Mouse (Mus musculus): Measurements from ENCODE around the gene Srsf3. TPM values are rescaled to one million over a fixed set of nuclear protein-coding genes. Genes with fewer than 3 reads are reported as not detected.
A peak's percentile ranks its signal among the peaks of the same experiment; 100 is the strongest.
"Not testable (repeated sequence)": the region's sequence is repeated elsewhere in the genome, so short reads cannot be mapped to it uniquely, and the experiment has no call there.

The Srsf3 gene
- total and polyA plus RNA-seq, 3 experiments: 171 to 687 (median 380) TPM

GRCm38 (mm10) chr17:29035506-29035905, 3.1 kb downstream of the Srsf3 start:
- peak overlapping the region; percentile 74 for H3K4me2 ChIP-seq (ENCODE audit: insufficient read depth, low read depth, poor library complexity, severe bottlenecking)
- DNase-seq (ENCODE audit: extremely low read depth): no peak
- H3K9ac ChIP-seq (ENCODE audit: insufficient read depth, low read depth): peak overlapping the region; percentile 75
- in situ Hi-C loops (cut with MboI; ENCODE audit: low pct_ligation_motif_present, low pct_unique_long_range_greater_than_20kb, low sequenced_read_pairs): no loop called here
- H3K4me1 ChIP-seq (ENCODE audit: control insufficient read depth in 1 of 2, insufficient read depth in 2 of 2): peaks cover 9 to 37% of the 10 kb centered on the region in 2 experiments; a peak in 3 of 4 replicates
- no peaks in the 10 kb centered on the region for H3K9me3 ChIP-seq (replicated peaks; ENCODE audit: low read length)
- peaks cover 78% of the 10 kb centered on the region for H3K79me2 ChIP-seq (replicated peaks; ENCODE audit: control insufficient read depth, extremely low read depth, insufficient read depth, poor library complexity, severe bottlenecking)
- TF ChIP-seq ZMIZ1 (IDR thresholded peaks at IDR 0.05; ENCODE audit: low read depth, low read length) (no peak), ETS1 (conservative IDR thresholded peaks at IDR 0.05; ENCODE audit: low read depth, low read length) (no peak), MAZ (IDR thresholded peaks at IDR 0.05; ENCODE audit: low read depth, low read length) (no peak), USF2 (conservative IDR thresholded peaks at IDR 0.05; ENCODE audit: low read depth, low read length) (no peak), GABPA (IDR thresholded peaks at IDR 0.05; ENCODE audit: insufficient replicate concordance, low read depth, low read length) (no peak), MAFK (IDR thresholded peaks at IDR 0.05; ENCODE audit: insufficient replicate concordance, low read length) (no peak), KAT2A (IDR thresholded peaks at IDR 0.05; ENCODE audit: insufficient replicate concordance, low read length) (no peak), RAD21 (IDR thresholded peaks at IDR 0.05; ENCODE audit: low read depth, low read length) (no peak), E2F4 (IDR thresholded peaks at IDR 0.05; ENCODE audit: insufficient replicate concordance, low read depth, low read length) (no peak), POLR2AphosphoS2 (IDR thresholded peaks at IDR 0.05; ENCODE audit: low read depth, low read length) (no peak)
- peaks cover 36 to 53% of the 10 kb centered on the region in 2 experiments for H3K36me3 ChIP-seq (replicated peaks in 1 of 2; ENCODE audit: control insufficient read depth in 1 of 2, insufficient read depth in 1 of 2, low read length in 1 of 2)
- H3K27ac ChIP-seq (ENCODE audit: insufficient read depth, low read depth): no peak overlapping the region
- no peaks in the 10 kb centered on the region for H3K27me3 ChIP-seq (replicated peaks)
- dilution Hi-C loops (cut with MboI; ENCODE audit: extremely low pct_ligation_motif_present, extremely low pct_unique_long_range_greater_than_20kb, low sequenced_read_pairs): no loop called here
- peak overlapping the region; percentile 15 to 76 (median 45) for H3K4me3 ChIP-seq (replicated peaks in 1 of 3; ENCODE audit: low read depth in 2 of 3, low read length in 2 of 3, poor library complexity in 1 of 3)

GRCm38 (mm10) chr17:29039351-29039750, 6.9 kb downstream of the Srsf3 start:
- H3K9me3 ChIP-seq (replicated peaks; ENCODE audit: low read length): no peaks in the 10 kb centered on the region
- peaks cover 9 to 35% of the 10 kb centered on the region in 2 experiments; a peak in 3 of 4 replicates for H3K4me1 ChIP-seq (ENCODE audit: control insufficient read depth in 1 of 2, insufficient read depth in 2 of 2)
- DNase-seq (ENCODE audit: extremely low read depth): no peak
- TF ChIP-seq MYC (IDR thresholded peaks at IDR 0.05; ENCODE audit: low read depth, low read length): no peak
- peak; percentile 42; the same call in 1 of the 2 replicates for TF ChIP-seq USF2 (conservative IDR thresholded peaks at IDR 0.05; ENCODE audit: low read depth, low read length)
- TF ChIP-seq EP300 (IDR thresholded peaks at IDR 0.05; ENCODE audit: low read length): no peak
- no peak for TF ChIP-seq UBTF (IDR thresholded peaks at IDR 0.05; ENCODE audit: low read depth, low read length)
- TF ChIP-seq POLR2A (IDR thresholded peaks at IDR 0.05; ENCODE audit: low read depth, low read length): peak; percentile 23; the same call in 1 of the 2 replicates
- no peak for TF ChIP-seq ELF1 (IDR thresholded peaks at IDR 0.05; ENCODE audit: low read depth, low read length)
- no peak for TF ChIP-seq TBP (conservative IDR thresholded peaks at IDR 0.05; ENCODE audit: low read depth, low read length)
- TF ChIP-seq E2F4 (IDR thresholded peaks at IDR 0.05; ENCODE audit: insufficient replicate concordance, low read depth, low read length): no peak
- TF ChIP-seq KAT2A (IDR thresholded peaks at IDR 0.05; ENCODE audit: insufficient replicate concordance, low read length): no peak
- TF ChIP-seq CHD1 (IDR thresholded peaks at IDR 0.05; ENCODE audit: low read depth, low read length): no peak
- TF ChIP-seq RCOR1 (conservative IDR thresholded peaks at IDR 0.05; ENCODE audit: low read depth, low read length): no peak
- in situ Hi-C loops (cut with MboI; ENCODE audit: low pct_ligation_motif_present, low pct_unique_long_range_greater_than_20kb, low sequenced_read_pairs): no loop called here
- no peaks in the 10 kb centered on the region for H3K27me3 ChIP-seq (replicated peaks)
- peaks cover 75% of the 10 kb centered on the region for H3K79me2 ChIP-seq (replicated peaks; ENCODE audit: control insufficient read depth, extremely low read depth, insufficient read depth, poor library complexity, severe bottlenecking)
- H3K36me3 ChIP-seq (replicated peaks in 1 of 2; ENCODE audit: control insufficient read depth in 1 of 2, insufficient read depth in 1 of 2, low read length in 1 of 2): peaks cover 63 to 75% of the 10 kb centered on the region in 2 experiments
- H3K4me2 ChIP-seq (ENCODE audit: insufficient read depth, low read depth, poor library complexity, severe bottlenecking): no peak overlapping the region
- no peak overlapping the region for H3K27ac ChIP-seq (ENCODE audit: insufficient read depth, low read depth)
- no peak overlapping the region for H3K9ac ChIP-seq (ENCODE audit: insufficient read depth, low read depth)
- dilution Hi-C loops (cut with MboI; ENCODE audit: extremely low pct_ligation_motif_present, extremely low pct_unique_long_range_greater_than_20kb, low sequenced_read_pairs): no loop called here
- H3K4me3 ChIP-seq (replicated peaks in 1 of 3; ENCODE audit: low read depth in 2 of 3, low read length in 2 of 3, poor library complexity in 1 of 3): no peak overlapping the region

GRCm38 (mm10) chr17:29041632-29042031, 9.2 kb downstream of the Srsf3 start:
- H3K9me3 ChIP-seq (replicated peaks; ENCODE audit: low read length); H3K9ac ChIP-seq (ENCODE audit: insufficient read depth, low read depth); in situ Hi-C loops (cut with MboI; ENCODE audit: low pct_ligation_motif_present, low pct_unique_long_range_greater_than_20kb, low sequenced_read_pairs); dilution Hi-C loops (cut with MboI; ENCODE audit: extremely low pct_ligation_motif_present, extremely low pct_unique_long_range_greater_than_20kb, low sequenced_read_pairs); H3K27ac ChIP-seq (ENCODE audit: insufficient read depth, low read depth); H3K4me3 ChIP-seq (replicated peaks in 1 of 3; ENCODE audit: low read depth in 2 of 3, low read length in 2 of 3, poor library complexity in 1 of 3); H3K4me2 ChIP-seq (ENCODE audit: insufficient read depth, low read depth, poor library complexity, severe bottlenecking); H3K27me3 ChIP-seq (replicated peaks); DNase-seq (ENCODE audit: extremely low read depth): not testable (repeated sequence)
- Histone ChIP-seq H3K4me1 (ENCODE audit: control insufficient read depth in 1 of 2, insufficient read depth in 2 of 2) (peaks cover 9 to 33% of the 10 kb centered on the region in 2 experiments; a peak in 3 of 4 replicates), H3K36me3 (replicated peaks in 1 of 2; ENCODE audit: control insufficient read depth in 1 of 2, insufficient read depth in 1 of 2, low read length in 1 of 2) (peaks cover 79 to 84% of the 10 kb centered on the region in 2 experiments), H3K79me2 (replicated peaks; ENCODE audit: control insufficient read depth, extremely low read depth, insufficient read depth, poor library complexity, severe bottlenecking) (peaks cover 53% of the 10 kb centered on the region)
